Mouse (Mus musculus) E14TG2a.4 (cell line): ENCODE data around the gene A930018P22Rik.

Source experiments
- CTCF ChIP-seq: conservative IDR thresholded peaks from 2 replicates; pipeline ENCODE4 v1.5.1; 2014; ENCODE audit warnings: low read length
- NANOG ChIP-seq: IDR thresholded peaks from 2 replicates; pipeline ENCODE4 v1.6.1; 2014; ENCODE audit warnings: borderline replicate concordance, low read length, mixed read lengths

DNA sequence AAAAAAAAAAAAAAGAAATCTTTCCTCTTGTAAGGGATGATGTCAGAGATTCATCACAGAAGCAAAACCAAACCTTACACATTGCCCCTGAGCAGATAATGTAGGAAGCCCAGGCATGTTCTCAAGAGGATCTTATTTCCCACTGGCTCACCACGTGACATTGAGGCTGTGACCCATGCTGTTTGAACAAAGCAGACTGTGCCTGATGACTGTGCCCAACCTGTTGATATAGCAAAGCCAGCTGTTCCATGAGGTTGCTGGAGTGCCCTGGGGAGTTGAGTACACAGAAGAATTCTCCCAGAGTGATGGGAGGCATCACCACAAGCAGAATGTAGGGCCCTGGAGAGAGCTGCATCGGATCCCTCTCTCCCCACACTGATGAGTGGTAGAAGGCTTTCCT is 13.4 kb downstream of the A930018P22Rik start:
- TF ChIP-seq CTCF (no peak), NANOG (no peak)
